Mouse (Mus musculus) megakaryocyte, embryonic 14.5 days (primary cell): ENCODE results near the gene Zbtb20.

Experiments used
- FLI1 ChIP-seq: IDR thresholded peaks from 2 replicates; pipeline ENCODE4 v1.6.1; 2012; ENCODE audit warnings: low read length, inconsistent platforms, mixed read lengths
- GATA1 ChIP-seq: IDR thresholded peaks from 3 replicates; pipeline ENCODE4 v1.6.1; 2012; ENCODE audit warnings: mixed read lengths, low read length, inconsistent platforms, borderline replicate concordance

DNA sequence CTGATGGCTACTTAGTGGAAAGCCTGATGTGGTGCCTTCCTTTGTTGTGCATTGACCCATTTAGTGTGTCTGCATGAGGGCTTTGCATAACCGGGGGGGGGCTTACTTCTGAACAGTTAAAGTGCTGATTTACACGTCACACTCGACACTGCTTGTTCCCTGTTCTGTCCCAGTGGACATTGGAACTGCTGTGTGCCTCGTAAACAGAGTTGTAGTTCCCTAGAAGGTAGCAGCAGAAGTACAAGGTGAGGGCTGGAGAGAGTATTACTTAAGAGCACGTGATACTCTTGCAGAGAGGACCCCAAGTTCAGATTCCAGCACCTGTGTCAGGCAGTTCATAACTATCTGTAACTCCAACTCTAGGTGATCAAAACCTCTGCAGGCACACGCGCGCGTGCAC lies 648.5 kb downstream of the Zbtb20 start:
- TF ChIP-seq GATA1 (no peak), FLI1 (no peak)
